Mouse (Mus musculus) kidney, postnatal 25 days (tissue): ENCODE results near the gene Spats2.
A peak's percentile ranks its signal among the peaks of the same experiment; 100 is the strongest.
"Not testable (repeated sequence)": the region's sequence is repeated elsewhere in the genome, so short reads cannot be mapped to it uniquely, and the experiment has no call there.

Experiments used
- DNase-seq, 2 experiments: peaks; one replicate each; pipeline ENCODE4 v3.0.0; 2021; ENCODE audit warnings: mixed read lengths in 2 of 2

The Spats2 gene

DNA sequence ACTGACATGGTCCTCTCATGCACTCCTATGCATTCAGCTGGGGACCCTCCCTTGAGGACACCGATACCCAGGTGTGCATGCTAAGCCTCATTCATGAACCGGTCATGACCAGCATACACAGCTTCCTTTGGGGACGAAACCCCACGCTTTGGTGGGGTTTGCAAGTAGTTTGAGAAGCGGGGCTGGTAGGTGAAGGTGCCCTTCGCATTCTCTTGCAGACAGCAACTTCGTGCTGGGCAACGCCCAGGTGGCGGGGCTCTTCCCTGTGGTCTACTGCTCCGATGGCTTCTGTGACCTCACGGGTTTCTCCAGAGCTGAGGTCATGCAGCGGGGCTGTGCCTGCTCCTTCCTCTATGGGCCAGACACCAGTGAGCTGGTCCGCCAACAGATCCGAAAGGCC lies 100.4 kb downstream of the Spats2 start:
- DNase-seq = no peak

DNA sequence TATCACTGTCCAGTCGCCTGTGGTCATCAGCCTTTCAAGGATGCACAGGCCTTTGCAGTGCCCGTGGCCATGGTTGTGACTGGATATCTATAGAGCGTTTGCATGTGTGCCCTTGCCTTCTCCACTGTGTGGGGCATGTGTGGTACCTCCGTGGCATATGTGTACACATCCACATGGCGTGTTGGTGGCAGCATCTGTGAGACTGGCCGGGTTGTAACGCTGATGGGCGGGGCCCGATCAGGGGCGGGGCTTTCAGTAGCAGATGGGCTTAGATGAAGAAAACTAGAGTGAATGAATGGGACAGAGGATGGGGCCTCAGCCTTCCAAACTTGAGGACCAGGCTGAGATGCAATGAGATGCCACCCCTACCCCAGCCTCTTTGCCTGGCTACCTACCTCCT lies 106.3 kb downstream of the Spats2 start:
- no peak for DNase-seq

DNA sequence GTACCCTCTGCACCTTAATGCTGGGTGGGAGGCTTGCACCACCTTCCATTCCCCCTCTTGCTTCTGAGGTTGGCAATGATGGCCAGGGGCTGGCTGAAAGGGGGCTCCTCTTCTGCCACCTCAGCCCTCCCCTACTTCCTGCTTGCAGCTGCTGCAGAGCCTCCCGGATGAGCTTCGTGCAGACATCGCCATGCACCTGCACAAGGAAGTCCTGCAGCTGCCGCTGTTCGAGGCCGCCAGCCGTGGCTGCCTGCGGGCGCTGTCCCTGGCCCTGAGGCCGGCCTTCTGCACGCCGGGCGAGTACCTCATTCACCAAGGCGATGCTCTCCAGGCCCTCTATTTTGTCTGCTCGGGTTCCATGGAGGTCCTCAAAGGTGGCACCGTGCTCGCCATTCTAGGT lies 108.0 kb downstream of the Spats2 start:
- DNase-seq = no peak

DNA sequence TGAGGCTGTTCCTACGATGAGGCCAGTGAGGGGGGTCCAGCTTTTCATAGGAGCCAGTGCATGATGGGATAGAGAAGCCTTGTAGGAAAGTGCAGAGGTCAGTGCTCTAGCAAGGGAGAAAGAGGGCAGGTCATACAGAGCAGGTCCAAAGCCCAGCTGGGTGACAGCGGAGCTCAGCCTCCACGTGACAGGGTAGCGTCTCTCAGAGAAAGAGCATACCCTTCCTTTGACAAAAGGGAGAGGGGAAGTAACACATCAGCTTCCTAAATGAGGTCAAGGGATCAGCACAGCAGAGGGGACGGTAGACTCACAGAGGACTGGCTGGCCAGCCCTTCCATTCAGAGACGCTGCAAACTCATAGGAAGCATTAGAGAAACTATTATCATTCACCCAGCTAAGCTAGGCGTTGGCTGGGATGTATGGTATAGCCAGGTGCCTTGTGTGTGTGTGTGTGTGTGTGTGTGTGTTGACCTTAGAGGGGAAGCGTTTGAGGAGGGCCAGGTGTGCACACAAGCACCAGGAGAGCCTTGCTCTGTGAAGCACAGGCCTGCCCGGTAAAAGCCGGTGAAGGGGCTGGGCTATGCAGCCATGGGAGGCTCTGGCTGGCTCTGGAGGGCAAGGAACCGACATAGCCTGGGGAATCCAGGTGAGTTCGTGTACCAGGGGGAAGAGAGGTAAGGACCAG lies 108.8 kb downstream of the Spats2 start:
- DNase-seq = no peak

DNA sequence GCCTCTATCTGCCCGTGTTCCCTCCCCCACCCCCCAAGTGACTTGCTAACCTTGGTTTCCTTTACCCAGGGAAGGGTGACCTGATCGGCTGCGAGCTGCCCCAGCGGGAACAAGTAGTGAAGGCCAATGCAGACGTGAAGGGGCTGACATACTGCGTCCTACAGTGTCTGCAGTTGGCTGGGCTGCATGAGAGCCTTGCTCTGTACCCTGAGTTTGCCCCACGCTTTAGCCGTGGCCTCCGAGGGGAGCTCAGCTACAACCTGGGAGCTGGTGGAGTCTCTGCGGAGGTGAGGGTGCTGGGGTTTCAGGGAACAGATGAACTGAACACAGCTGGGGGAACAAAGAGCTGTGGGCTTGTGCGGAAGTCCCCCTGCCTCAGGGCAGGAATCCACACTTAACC lies 112.3 kb downstream of the Spats2 start:
- DNase-seq = no peak

DNA sequence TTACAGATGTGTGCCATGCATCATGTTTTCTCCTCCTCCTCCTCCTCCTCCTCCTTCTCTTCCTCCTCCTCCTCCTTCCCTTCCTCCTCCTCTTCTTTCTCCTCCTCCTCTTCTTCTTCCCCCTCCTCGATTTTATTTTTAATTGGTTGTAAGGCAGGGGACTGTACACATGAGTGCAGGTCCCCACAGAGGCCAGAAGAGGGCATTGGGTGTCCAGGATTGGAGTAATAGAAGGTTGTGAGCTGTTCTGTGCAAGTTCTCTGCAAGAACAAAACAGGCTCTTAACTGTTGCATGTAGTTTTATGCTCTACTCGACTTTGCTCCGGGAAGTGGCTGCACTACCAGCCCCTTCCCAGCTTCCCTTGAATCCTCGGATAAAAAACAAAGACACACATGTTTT lies 114.4 kb downstream of the Spats2 start:
- DNase-seq = no peak

DNA sequence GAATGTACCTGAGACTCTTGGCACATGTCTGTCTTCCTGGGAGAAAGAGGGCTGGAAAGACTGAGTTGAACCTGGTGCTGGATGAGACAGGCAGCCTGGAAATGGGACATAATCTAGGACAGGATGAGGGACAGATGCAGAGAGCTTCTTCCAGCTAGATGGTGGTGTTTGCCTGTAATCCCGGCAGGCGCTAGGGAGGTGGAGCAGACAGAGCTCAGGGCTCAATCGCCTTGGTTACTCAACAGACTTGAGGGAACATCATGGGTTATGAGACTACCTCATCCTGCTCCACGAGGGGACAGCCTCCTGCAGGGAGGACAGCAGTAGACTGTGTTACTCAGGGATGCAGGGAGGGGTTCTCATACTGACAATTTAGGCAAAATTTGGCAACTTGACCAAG lies 115.5 kb downstream of the Spats2 start:
- DNase-seq = no peak

DNA sequence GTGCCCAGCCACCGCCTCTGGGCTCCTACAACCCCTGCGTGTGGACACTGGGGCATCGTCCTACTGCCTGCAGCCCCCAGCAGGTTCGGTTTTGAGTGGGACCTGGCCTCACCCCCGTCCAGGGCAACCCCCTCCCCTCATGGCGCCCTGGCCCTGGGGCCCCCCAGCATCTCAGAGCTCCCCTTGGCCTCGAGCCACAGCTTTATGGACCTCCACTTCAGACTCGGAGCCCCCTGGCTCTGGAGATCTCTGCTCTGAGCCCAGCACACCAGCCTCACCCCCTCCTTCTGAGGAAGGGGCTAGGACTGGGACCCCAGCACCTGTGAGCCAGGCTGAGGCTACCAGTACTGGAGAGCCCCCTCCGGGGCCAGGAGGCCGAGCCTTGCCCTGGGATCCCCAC lies 116.3 kb downstream of the Spats2 start:
- no peak for DNase-seq

DNA sequence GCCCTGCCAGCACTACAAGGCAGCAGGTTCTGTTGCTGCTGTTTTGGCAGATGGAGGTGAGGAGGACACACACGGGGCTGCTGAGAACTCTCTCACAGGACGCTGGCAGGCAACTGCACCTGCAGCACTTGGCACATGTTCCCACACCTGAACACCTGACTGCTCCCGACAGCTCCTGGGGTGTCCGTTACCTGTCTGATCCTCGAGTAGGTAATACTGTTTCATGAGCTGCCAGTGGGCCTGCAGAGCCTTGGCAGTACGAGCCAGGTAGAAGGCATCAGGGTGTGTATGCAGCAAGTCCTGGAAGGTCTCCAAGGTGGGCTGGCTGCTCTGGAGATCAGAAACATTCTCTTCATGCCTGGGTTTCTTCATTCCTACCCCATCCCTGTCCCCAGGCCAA lies 121.0 kb downstream of the Spats2 start:
- DNase-seq = not testable (repeated sequence)

DNA sequence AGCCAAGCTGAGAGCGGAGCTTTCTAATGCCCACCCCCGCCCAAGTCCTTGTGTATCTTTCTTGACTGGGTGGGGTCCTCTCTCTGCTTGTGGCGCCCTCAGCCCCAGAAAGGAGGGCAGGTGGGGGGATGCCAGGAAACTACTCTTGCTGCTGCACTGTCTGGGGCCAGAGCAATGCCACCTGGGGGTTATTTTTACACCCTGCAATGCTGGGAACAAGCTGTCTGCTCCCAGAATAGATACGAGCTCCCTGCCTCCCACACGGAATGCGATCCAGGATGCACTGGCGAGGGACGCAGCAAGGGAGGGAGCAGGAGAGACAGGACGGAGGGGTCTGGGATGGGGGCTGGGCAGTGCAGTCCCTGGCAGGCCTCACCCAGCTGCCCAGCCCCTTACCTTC lies 123.3 kb downstream of the Spats2 start:
- no peak for DNase-seq

DNA sequence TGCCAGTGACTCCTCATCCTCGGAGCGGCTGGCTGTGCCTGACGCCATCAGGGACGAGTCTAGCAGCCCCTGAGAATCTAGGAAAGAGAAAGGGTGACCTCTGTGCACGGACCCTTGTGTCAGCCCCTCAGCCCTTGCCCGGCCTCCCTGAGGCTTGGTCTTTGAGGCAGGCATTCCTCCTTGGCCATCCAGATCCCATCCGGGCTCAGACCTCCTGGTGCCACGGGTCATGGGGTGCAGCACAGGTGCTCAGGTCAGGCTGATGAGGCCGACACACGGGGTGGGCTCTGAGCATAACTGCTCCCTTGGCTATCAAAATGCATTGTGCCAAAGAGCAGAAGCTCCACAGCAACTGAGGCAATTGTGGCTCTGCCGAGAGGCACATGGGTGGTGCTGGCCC lies 124.2 kb downstream of the Spats2 start:
- no peak for DNase-seq

DNA sequence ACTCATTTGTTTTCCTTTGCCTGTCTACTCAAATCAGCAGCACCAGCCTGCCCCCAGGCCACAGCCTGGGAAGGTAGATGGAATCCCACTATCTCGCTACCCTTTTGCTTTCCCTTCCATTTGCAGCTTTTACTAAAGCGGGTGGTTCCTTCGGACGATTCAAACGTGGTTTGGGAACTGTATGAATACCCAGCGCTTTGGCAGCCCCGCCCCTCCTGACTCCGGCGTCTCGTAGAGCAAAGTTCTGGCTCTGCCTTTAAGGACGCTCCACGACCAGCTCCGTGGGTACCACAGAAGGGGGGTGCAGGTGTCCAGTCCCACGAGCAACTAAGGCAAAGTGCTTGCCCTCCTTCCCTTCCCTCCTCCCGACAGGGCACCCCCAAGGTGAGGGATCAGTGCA lies 125.4 kb downstream of the Spats2 start:
- DNase-seq = peak; percentile 27 to 50

DNA sequence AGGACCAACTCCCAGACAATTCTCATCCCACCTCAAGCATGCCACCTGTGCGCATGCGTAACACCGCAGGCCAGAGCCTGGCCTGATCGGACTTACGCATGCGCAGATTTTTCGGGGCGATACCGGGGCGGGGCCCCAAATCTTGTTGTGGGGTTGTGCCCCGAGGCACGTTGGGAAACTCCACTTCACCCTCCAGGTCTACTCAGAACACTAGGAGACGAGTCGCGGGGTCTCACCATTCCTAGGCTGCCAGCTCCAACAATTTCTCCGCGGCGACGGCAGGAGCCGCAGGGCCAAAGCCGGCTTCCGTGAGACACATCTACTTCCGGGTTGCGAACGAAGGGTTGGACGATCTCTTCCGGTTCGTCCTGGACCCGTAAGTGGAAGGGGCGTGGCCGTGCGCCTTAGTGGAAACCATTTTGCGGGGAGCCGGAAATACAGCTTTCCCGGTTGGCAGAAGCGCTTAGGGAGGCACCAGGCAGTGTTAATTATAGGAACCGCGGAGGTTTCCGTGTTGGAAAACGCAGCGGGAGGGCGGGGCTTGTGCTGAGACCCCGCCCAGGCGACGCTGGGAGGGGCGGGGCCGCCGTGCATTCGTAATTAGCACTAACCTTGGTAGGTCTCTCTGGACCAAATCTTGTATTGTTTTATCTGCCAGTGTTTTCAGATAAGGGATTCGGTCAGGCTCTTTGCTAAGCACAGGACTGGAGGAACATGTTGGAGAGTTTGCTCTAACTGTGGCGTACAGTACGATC lies 126.1 kb downstream of the Spats2 start, which contains the start of gene Mcrs1:
TSS of gene Mcrs1 (minus strand) at position 336 of the 755 bp plus-strand sequence.
- DNase-seq = peak; percentile 99

DNA sequence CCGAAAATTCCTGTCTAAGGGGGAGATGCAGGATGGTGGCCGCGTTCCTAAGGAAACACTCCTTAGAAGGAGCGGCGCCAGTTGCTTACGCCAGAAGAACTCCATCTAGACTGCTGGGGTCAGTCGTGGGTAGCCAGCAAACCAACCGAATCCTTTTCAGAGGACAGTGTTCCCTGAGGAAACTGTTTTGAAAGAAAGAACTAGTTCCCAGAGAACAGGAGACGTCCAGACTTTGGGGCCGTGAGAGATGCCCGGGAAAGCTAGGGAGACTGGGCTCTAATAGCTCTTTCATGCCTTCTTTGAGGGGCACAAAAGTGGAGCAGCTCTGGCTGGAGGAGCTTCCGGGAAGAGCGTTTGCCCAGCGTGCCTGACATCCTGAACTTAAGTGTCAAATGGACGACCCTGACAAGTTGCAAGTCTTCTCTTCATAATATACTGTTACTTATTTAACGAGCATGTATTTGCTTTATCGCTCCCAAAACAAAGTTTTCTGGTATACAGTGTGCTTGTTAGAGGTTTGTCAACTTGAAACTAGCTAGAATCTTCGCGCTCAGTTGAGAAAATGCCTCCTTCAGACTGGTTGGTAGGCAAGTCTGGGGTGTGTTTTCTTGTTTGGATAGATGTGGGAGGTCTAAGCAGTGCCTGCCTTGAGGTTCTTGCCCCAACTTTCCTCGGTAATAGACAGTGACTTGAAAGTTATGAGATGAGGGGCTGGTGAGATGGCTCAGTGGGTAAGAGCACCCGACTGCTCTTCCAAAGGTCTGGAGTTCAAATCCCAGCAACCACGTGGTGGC lies 126.9 kb downstream of the Spats2 start:
- DNase-seq = peak; percentile 77 to 85

DNA sequence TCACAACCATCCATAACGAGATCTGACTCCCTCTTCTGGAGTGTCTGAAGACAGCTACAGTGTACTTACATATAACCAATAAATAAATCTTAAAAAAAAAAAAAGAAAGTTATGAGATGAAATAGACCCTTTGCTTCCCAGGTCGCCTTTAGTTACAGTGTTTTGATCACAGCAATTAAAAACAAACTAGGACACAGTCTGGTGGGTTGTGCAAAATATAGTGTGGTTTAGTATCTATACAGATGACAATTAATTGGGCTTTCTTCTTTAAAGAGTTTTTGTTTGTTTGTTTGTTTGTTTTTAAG lies 127.4 kb downstream of the Spats2 start:
- DNase-seq = not testable (repeated sequence)

DNA sequence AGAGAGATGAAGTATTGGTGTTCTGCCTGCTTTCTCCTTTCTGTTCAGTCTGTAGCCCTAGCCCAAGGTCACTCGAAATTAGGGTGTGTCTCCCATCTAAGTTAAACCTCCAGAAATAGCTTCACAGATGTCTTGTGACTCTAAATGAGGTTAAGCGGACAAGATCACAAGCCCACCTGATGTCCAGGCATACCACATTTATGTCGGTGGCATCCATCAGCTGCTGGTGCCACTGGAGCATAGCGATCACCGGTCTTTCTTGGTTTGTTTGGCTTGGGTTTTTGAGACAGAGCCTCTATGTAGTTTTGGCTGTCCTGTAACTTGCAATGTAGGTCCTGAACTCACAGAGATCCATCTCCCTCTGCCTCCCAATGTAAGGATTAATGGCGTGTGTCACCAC lies 128.1 kb downstream of the Spats2 start:
- no peak for DNase-seq

DNA sequence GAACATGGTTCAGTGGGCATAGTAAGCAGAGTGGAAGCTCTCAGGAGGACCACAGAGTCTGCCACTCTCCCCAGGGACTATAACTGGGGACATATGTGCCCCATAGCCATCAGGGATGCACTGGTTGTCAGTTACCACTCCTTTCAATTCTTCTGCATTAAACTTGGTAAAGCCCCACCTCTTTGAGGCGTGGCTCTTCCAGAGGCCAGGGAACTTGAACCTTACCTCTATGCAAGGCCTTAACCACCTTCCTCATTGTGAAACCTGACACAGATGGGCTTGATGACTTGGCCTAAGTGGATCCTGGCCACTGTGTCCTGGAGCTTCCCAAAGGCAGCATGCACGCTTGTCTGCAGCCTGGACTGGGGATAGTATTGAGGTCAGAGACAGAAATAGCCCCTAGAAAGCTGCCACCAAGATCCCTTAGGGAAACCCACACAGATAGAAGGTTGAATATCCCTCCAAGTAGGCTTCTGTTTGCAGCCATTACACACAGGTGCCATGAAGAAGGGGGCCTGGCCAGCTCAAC lies 128.8 kb downstream of the Spats2 start:
- DNase-seq = no peak

DNA sequence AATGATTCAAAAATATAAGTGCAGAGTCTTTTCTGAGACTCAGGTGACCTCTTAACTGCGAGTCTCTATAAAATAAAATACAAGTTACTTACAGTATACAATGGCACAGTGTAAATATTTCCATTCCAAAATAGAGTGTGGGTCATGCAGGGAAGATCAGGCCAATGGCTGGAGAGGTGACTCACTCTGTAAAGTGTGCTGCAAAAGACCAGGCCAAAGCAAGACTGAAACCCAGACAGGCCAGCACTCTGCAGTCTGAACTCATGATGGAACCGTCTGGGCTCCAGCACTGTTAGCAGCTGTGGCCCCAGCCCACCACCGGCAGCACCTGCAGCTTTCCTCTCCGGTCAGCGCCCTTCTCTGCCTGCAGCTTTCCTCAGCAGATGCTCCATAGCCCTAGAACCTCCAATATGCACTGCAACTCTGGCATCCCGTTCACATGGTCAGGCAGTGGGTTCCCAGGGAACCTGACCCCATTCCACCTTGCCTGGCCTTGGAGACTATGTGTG lies 129.6 kb downstream of the Spats2 start:
- no peak for DNase-seq

DNA sequence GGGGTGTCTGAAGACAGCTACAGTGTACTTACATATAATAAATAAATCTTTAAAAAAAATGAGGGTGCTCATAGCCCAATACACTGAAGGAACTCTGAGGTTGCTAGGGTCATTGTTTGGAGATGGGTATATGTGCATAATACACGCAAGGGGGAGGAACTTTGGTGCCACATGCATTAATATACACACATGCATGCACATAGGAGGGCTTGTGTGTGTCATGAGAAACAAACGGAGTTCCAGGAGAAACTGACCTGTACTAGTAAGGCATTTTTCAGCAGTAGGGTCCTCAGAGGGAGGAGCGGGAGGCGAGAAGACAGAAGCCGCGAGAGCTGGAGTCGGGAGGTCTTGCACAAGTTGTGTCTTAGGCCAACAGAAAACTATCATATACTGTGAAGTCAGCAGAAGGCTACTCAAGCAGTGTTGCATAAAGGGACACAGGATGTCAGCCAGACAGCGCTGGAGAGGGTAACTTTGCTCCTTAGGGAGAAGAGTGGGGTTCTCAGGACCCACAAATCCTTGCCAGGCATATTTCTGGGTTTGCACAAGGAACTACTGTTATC lies 133.5 kb downstream of the Spats2 start:
- DNase-seq = no peak

DNA sequence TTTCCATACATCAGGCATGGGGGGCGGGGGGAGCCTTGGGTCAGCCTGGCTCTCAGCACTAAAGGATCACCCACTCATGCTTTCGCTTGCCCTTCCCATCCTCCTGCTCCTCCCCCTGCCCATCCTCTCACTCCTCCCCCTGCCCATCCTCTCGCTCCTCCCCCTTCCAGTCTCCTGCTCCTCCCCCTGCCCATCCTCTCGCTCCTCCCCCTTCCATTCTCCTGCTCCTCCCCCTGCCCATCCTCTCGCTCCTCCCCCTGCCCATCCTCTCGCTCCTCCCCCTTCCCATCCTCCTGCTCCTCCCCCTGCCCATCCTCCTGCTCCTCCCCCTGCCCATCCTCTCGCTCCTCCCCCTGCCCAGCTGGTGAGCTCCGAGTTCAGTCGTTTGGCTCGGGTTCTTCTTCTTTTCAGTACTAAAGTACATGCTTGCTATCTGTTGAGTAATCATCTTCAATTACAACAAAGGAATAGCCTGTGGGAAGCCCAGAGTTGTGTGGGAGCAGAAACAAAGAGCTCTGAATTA lies 134.1 kb downstream of the Spats2 start:
- DNase-seq = peak; percentile 81 to 91

DNA sequence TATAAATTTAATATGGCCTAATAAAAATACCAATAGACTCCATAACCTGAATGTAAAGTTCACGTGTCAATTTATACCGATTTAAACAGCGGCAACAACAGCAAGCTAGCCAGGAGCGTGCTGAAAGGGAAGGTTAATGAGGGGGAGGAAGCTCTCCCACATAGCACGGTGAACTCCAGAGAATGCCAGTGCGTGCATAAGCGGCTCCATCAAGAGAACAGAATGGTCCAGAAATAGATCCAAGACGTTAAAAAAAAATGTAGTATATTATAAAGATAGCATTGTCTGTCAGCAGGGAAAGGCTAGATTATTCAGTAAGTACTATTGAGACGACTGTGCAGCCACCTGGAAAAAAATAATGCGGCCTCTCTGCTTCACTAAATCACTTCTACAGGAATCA lies 137.0 kb downstream of the Spats2 start:
- no peak for DNase-seq
